Mouse (Mus musculus) forebrain, embryonic 10.5 days (tissue): Measurements from ENCODE around the gene C8a. TPM values are rescaled to one million over a fixed set of nuclear protein-coding genes. Genes with fewer than 3 reads are reported as not detected.

Source experiments
- DNase-seq: peaks from one replicate; pipeline ENCODE4 v3.0.0-alpha.2; 2017; ENCODE audit warnings: low spot score; ENCODE audit errors: extremely low spot score
- H3K27ac ChIP-seq: fragments of 300-500 bp; sonication (generic); 2 replicates; pipeline ENCODE4 v1.5.1; 2016; ENCODE audit warnings: mild to moderate bottlenecking
- H3K27me3 ChIP-seq: fragments of 300-500 bp; sonication (generic); 2 replicates; pipeline ENCODE4 v1.6.1; 2016; ENCODE audit warnings: mild to moderate bottlenecking; ENCODE audit not compliant: poor library complexity, severe bottlenecking
- H3K36me3 ChIP-seq: fragments of 300-500 bp; sonication (generic); replicated peaks from 2 replicates; pipeline ENCODE4 v1.6.1; 2016; ENCODE audit warnings: mild to moderate bottlenecking, moderate library complexity
- H3K4me1 ChIP-seq: fragments of 300-500 bp; sonication (generic); 2 replicates; pipeline ENCODE4 v1.6.1; 2016
- H3K4me3 ChIP-seq: fragments of 300-500 bp; sonication (generic); 2 replicates; pipeline ENCODE4 v1.5.1; 2016; ENCODE audit warnings: mild to moderate bottlenecking, moderate library complexity
- H3K9me3 ChIP-seq: fragments of 300-500 bp; sonication (generic); 2 replicates; pipeline ENCODE4 v1.6.1; 2016; ENCODE audit warnings: mild to moderate bottlenecking, moderate library complexity
- WGBS: fragments of 180-500 bp; shearing (Covaris S2); methylation state at CpG from one replicate; pipeline ENCODE4 v1.1.7; 2016; 5-methylcytosine and 5-hydroxymethylcytosine counted together
- polyA plus RNA-seq: library from polyadenylated mRNA; unstranded; fragments of >200 nt; fragmentation: Nextera tagmentation; extraction: Ambion mirVana; gene quantifications from 2 replicates; pipeline ENCODE4 v1.2.1, GENCODE M21; 2016

Gene C8a
- polyA plus RNA-seq, 1 experiment from 2014 or later, result not detected

DNA sequence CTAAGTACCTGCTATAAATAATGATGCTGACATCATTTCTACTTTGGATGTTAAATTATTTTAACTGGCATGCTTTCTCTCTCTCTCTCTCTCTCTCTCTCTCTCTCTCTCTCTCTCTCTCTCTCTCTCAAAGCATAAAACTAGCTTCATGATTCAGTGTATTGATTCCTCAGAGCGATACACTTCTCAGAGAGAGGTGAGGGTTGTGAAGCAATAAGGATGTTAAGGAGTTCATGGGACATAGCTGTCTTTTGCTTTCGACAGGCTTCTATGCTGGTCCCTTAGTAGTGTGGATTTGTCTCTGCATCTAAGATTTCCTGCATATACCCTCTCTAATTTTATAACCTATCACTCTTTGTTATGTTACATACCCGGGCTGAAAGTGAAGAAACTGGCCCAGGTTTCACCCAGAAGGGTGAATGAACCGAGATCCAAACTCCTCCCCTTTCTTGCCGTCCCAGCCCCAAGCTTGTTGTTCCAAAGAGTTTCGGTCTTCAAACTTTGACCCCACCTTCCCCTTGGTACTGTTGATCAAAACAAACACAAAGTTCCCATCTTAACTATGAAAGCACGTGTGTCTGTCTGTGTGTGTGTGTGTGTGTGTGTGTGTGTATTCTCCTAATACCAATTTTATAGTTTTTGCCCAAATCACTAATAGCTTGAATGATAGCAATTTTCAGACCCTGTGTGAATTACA, 51.7 kb downstream of the C8a start:
- no peak for DNase-seq
- 75% methylated on average over 7 of the region's 7 CpGs for WGBS
- no peak overlapping the region for H3K27ac ChIP-seq
- peaks cover 11% of the 10 kb centered on the region for H3K4me1 ChIP-seq
- no peak overlapping the region for H3K4me3 ChIP-seq
- H3K27me3 ChIP-seq, result no peaks in the 10 kb centered on the region
- no peaks in the 10 kb centered on the region for H3K9me3 ChIP-seq
- H3K36me3 ChIP-seq, result no peaks in the 10 kb centered on the region

DNA sequence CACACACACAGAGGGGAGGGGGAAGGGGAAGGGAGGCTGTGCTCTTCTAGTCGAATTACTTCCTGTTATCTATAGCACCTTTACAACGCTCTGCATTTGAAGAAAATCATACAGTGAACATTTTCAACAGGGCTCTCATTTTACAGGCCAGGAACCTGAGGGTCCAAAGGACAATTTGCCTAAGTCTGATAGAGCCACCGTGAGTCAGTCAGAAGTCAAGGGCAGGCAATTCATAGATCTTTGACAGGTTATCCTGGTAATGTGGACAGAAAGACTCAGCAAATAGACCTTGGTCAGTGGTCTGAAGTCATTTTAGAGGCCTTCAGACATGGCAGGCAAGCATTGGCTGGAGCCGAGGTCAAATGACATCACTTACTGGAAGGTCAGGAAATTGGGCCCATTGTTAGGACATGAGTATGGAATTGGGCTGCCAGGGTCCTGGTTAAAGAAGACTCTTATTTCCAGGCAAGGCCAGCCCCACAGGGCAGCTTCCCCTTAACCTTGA, 52.5 kb downstream of the C8a start:
- Histone ChIP-seq H3K27ac (no peak overlapping the region), H3K27me3 (no peaks in the 10 kb centered on the region), H3K4me1 (peaks cover 19% of the 10 kb centered on the region), H3K4me3 (no peak overlapping the region), H3K36me3 (no peaks in the 10 kb centered on the region), H3K9me3 (no peaks in the 10 kb centered on the region)
- 85% methylated on average over 4 of the region's 4 CpGs for WGBS
- no peak for DNase-seq

DNA sequence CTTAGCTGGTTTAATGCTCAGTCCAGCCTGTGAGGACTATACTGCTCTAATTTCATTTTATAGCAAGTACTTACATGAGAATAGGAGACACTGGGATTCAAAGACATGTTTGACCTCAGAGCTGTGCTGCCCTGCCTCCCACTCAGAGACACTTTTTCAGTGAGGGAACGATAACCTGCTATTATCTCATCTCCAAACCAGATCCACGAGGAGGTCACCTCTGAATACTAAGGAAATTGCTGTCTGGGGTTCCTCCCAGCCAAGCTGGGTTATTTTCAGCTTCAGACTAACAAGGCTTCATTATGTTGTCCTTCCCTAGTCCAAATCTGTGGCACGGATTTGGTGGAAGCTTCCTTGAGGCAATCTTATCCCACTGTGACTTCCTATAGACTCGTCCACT, 56.3 kb downstream of the C8a start:
- no peak overlapping the region for H3K27ac ChIP-seq
- no peaks in the 10 kb centered on the region for H3K27me3 ChIP-seq
- DNase-seq, result no peak
- H3K9me3 ChIP-seq, result no peaks in the 10 kb centered on the region
- no peak overlapping the region for H3K4me3 ChIP-seq
- H3K36me3 ChIP-seq, result no peaks in the 10 kb centered on the region
- H3K4me1 ChIP-seq, result peaks cover 20% of the 10 kb centered on the region
- WGBS, result 75% methylated on average over 4 of the region's 4 CpGs

DNA sequence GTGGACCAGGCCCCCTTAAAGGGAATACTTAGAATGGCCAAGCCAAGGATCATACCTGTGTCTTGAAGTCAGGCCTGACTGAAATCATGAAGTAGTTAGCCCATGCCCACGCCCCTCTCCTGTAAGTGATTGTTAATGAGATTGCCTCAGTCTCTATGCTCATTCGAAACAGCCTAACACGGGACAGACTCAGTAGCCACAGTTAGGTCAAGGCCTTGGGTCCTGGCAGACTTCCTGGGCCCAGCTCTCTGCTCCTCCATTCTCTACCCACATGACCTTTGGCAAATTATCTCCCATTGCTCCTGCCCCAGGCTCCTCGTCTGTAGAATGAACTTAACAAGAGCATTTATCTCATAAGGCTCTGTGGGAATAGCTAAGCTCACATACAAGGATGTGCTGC, 57.2 kb downstream of the C8a start:
- DNase-seq, result no peak
- no peaks in the 10 kb centered on the region for H3K36me3 ChIP-seq
- H3K27ac ChIP-seq, result no peak overlapping the region
- peaks cover 20% of the 10 kb centered on the region for H3K4me1 ChIP-seq
- H3K27me3 ChIP-seq, result no peaks in the 10 kb centered on the region
- H3K4me3 ChIP-seq, result no peak overlapping the region
- no peaks in the 10 kb centered on the region for H3K9me3 ChIP-seq
- WGBS, result 67% methylated on average over 4 of the region's 4 CpGs

DNA sequence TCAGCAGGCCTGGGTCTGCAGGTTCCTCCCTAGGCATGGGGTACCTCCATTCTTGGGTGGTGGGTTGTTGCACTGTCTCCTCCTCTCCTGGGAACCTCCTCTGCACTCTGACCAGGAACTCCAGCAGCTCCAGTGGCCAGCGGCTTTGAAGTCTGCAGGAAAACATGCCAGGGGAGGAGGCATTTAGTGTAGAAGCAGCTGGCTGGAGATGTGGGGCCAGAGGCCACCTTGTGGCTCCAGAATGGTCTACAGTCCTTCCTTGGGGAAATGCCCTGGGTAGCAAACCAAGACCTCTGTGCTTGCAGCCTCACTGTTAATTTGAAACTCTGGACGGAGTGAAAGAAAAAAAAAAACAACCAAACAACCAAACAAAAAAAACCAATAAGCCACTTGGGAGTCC, 58.7 kb downstream of the C8a start:
- H3K9me3 ChIP-seq, result no peaks in the 10 kb centered on the region
- peaks cover 20% of the 10 kb centered on the region for H3K4me1 ChIP-seq
- no peaks in the 10 kb centered on the region for H3K27me3 ChIP-seq
- no peak overlapping the region for H3K27ac ChIP-seq
- DNase-seq, result no peak
- WGBS, result 53% methylated on average over 2 of the region's 2 CpGs
- no peaks in the 10 kb centered on the region for H3K36me3 ChIP-seq
- no peak overlapping the region for H3K4me3 ChIP-seq

DNA sequence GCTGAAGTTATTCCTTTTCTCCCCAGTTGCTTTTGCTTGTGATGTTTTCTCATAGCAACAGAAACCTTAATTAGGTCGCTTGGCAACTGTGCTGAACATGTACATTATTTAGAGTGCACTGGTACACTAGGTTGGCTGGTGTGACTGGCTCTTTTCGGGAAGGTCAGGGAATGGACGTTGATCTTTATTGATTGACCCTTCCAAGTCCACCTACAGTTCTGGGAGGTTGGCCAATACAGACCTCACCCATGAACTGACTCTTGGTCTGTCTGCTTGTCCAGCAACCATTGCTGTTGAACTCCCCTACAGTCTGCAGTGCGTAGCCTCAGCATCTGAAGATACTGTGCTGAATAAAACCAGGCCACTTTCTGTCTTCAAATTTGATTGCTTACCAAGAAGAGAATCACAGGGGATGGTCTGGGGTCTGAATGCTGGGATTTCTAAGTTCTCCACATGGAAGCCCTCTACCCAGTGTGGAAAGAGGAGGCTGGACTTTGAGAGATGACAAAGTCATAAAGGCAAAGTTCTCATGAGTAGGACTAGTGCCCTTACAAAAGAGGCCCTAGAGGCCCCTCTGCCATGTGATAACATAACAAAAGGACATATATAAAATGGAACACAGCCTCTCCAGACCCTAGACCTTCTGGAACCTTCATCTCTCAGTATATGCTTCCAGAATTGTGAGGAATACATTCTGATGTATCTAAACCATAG, 59.5 kb downstream of the C8a start:
- no peaks in the 10 kb centered on the region for H3K36me3 ChIP-seq
- H3K4me3 ChIP-seq, result no peak overlapping the region
- no peaks in the 10 kb centered on the region for H3K9me3 ChIP-seq
- peaks cover 20% of the 10 kb centered on the region for H3K4me1 ChIP-seq
- no peak for DNase-seq
- WGBS, result 89% methylated on average over 4 of the region's 4 CpGs
- no peaks in the 10 kb centered on the region for H3K27me3 ChIP-seq
- no peak overlapping the region for H3K27ac ChIP-seq

DNA sequence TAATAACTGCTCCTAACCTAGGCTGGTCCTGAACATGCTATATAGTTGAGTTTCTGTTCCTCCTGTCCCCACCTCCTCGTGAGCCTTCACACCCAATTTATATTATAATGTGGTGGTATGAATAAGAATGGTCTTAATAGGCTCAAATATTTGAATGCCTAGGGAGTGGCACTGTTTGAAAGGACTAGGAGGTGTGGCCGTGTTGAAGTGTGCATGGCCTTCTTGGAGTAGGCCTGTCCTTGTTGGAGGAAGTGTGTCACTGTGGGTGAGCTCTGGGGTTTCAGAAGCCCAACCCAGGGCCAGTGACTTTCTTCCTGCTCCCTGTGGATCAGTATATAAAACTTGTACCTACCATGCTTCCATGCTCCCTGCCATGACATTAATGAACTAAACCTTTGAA, 62.6 kb downstream of the C8a start:
- Histone ChIP-seq H3K9me3 (no peaks in the 10 kb centered on the region), H3K27me3 (no peaks in the 10 kb centered on the region), H3K36me3 (no peaks in the 10 kb centered on the region), H3K27ac (no peak overlapping the region), H3K4me3 (no peak overlapping the region), H3K4me1 (peaks cover 17% of the 10 kb centered on the region)
- WGBS, result 77% methylated on average over 2 of the region's 2 CpGs
- DNase-seq, result no peak

DNA sequence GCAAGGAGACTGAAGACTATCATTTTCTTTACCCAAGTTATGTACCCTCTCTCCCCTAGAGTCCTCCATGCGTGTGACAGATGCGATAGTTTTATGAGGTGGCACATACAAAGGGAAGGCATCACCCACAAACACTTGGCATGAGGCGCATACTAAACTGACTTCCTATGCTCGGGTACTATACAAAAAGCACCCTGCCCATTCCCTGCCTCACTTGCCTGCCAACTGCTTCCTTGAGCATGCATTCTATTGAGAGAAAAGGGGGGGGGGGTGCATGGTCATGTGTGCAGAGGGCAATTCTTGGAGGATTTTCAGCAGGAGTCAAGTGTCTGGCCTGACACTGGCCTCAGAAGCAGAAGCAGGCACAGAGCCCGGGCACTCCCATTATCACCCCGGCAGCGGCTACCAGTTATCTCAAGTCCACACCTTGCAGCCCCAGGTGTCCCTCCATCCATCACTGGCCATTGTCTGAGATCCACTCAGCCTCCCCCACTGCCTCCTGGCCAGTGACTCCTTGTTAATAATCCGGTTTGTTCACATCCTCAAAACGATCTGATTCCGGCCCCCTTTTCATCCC, 65.4 kb downstream of the C8a start:
- Histone ChIP-seq H3K27me3 (no peaks in the 10 kb centered on the region), H3K36me3 (no peaks in the 10 kb centered on the region), H3K4me1 (peaks cover 17% of the 10 kb centered on the region), H3K27ac (no peak overlapping the region), H3K9me3 (no peaks in the 10 kb centered on the region), H3K4me3 (no peak overlapping the region)
- WGBS, result 84% methylated on average over 10 of the region's 10 CpGs
- DNase-seq, result no peak

DNA sequence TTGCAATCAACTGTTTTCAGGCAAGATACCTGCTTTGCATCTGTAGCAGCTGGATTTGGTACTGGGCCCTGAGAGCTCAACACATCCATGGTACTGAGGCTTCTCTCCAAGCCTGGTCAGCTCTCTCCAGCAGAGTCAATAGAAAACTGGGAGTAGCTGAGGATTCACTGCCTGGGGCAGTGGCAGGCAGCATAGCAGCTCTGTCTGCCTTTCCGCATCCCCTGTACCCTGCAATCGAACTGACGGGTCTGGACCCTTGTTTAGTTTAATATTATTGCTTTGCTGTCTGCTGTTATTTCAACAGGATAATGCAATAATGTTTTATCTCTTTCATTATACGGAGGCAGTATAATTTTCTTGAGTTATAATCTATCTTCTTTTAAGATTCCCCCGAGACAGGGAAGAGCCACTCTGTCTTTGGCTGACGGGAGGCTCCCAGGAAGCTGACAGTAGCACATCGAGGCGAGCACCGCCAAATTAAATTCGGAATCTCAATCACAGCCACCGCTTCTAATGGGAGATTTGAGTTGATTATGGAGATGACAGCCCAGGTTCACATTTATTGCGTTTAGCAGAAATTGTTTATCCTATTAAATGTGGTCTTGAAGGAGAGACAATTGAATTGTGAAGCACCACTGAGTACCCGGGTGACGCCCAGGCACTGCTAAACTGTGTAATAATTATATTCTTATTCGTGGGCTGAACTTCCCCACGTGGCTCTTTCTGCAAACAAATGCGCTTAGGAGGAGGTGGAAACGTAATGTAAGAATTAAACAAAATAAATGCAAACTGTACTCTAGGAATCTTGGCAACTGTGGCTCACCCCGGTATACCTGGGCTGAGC, 70.6 kb downstream of the C8a start:
- no peak overlapping the region for H3K27ac ChIP-seq
- no peak overlapping the region for H3K4me3 ChIP-seq
- DNase-seq, result no peak
- peaks cover 11% of the 10 kb centered on the region for H3K4me1 ChIP-seq
- H3K36me3 ChIP-seq, result no peaks in the 10 kb centered on the region
- H3K27me3 ChIP-seq, result no peaks in the 10 kb centered on the region
- H3K9me3 ChIP-seq, result no peaks in the 10 kb centered on the region
- 87% methylated on average over 19 of the region's 19 CpGs for WGBS

DNA sequence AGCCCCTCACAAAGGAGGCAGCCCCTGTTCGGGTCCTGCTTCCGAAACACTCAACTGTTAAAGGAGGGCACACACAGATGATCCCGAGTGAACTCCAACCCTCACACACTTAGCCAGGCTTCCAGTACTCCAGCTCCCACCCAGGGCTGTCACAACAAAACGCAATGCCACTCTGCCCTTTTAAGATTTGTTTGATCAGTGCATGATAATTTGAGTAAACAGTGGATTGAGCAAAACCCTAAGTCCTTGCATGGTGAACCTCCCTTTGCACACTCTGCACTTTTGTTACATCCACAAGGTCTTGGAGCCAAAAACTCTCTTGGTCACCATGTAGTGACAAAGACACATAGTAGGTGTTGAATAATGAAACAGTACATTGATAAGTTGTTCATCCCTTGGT, 72.1 kb downstream of the C8a start:
- 90% methylated on average over 4 of the region's 4 CpGs for WGBS
- no peak for DNase-seq
- no peak overlapping the region for H3K4me3 ChIP-seq
- H3K36me3 ChIP-seq, result no peaks in the 10 kb centered on the region
- no peak overlapping the region for H3K27ac ChIP-seq
- no peaks in the 10 kb centered on the region for H3K27me3 ChIP-seq
- peaks cover 5% of the 10 kb centered on the region for H3K4me1 ChIP-seq
- H3K9me3 ChIP-seq, result no peaks in the 10 kb centered on the region

DNA sequence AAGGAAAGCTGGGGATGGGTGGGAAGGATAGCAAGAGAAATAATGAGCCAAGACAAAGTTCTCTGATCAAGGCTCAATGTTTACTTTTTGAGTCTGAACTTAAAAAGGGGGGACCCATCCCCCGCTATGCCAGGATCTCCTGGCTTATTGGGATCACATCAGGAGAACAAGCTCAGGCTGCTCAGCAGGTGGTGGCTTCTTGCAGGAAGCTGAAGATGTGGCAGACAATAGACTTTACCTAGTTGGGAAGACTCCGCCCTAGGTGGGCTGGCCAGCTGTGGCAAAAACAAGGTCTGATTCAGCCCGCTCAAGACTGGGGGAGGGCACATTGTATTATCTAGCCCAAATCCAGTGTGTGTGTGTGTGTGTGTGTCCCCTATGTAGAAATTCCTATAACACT, 74.6 kb downstream of the C8a start:
- Histone ChIP-seq H3K4me3 (no peak overlapping the region), H3K27me3 (no peaks in the 10 kb centered on the region), H3K27ac (no peak overlapping the region), H3K4me1 (peaks cover 15% of the 10 kb centered on the region), H3K9me3 (no peaks in the 10 kb centered on the region), H3K36me3 (no peaks in the 10 kb centered on the region)
- no peak for DNase-seq
- WGBS, result 90% methylated on average over 3 of the region's 3 CpGs

DNA sequence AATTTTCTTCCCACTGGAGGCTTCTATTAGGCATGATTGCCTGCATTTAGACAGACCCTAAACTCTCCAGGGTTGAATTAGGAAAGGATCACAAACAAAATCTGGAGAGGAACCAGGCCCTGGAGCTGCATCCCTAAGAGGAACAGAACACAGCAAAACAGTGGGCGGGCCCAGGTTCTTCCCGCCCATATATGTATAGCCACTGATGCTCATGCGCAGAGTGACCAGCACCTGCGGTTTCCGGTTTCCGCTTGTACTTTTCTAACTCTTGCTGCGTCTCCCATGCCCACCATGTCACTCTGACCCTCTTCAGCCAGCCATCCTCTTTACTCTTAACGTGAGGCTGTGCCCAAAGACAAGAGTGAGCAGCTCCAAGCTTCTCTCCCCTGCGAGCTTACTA, 77.2 kb downstream of the C8a start:
- H3K9me3 ChIP-seq, result no peaks in the 10 kb centered on the region
- H3K27ac ChIP-seq, result 0 out of 2 replicates have a peak overlapping the region, but pooled peaks have one; percentile 8
- H3K27me3 ChIP-seq, result no peaks in the 10 kb centered on the region
- WGBS, result 85% methylated on average over 9 of the region's 9 CpGs
- peaks cover 15% of the 10 kb centered on the region for H3K4me1 ChIP-seq
- DNase-seq, result no peak
- no peaks in the 10 kb centered on the region for H3K36me3 ChIP-seq
- no peak overlapping the region for H3K4me3 ChIP-seq
